Mouse (Mus musculus) liver, postnatal 0 days (tissue): ENCODE measurements around the gene Majin.

Experiments used
- CTCF ChIP-seq: sonication (generic); IDR thresholded peaks from 2 replicates; pipeline ENCODE4 v1.5.1; 2016; ENCODE audit warnings: antibody characterized with exemption, low read depth
- EP300 ChIP-seq: IDR thresholded peaks from 2 replicates; pipeline ENCODE4 v1.6.1; 2016; ENCODE audit warnings: antibody characterized with exemption, low read depth, mild to moderate bottlenecking

- TF ChIP-seq EP300 (no peak), CTCF (no peak)
Measured at GRCm38 (mm10) chr19:6240725-6241124, 56.5 kb downstream of the Majin start.
